Mouse (Mus musculus): ENCODE results near the gene 4933427D14Rik. TPM values are rescaled to one million over a fixed set of nuclear protein-coding genes. Genes with fewer than 3 reads are reported as not detected.

4933427D14Rik gene
- total RNA-seq (2017) = 28.3 and 40.3 TPM in 2 replicates

GRCm38 (mm10) chr11:72207204-72207833 lies at the start of gene 4933427D14Rik, which contains the start of gene Txndc17:
4933427D14Rik (minus strand) TSS chr11:72207459.
Txndc17 (plus strand) TSS chr11:72207547.
- ATAC-seq (replicated peaks in 1 of 2; ENCODE audit: insufficient read depth in 1 of 2, low FRiP score in 2 of 2, low TSS enrichment in 1 of 2, low read depth in 1 of 2, poor library complexity in 2 of 2, severe bottlenecking in 2 of 2) = peak; percentile 93 to 94

GRCm38 (mm10) chr11:72256441-72256840 lies 49.2 kb upstream of the 4933427D14Rik start:
- ATAC-seq (replicated peaks in 1 of 2; ENCODE audit: insufficient read depth in 1 of 2, low FRiP score in 2 of 2, low TSS enrichment in 1 of 2, low read depth in 1 of 2, poor library complexity in 2 of 2, severe bottlenecking in 2 of 2) = no peak

- no peak for ATAC-seq (replicated peaks in 1 of 2; ENCODE audit: insufficient read depth in 1 of 2, low FRiP score in 2 of 2, low TSS enrichment in 1 of 2, low read depth in 1 of 2, poor library complexity in 2 of 2, severe bottlenecking in 2 of 2)
Observed at GRCm38 (mm10) chr11:72255629-72256028, 48.4 kb upstream of the 4933427D14Rik start.

- no peak for ATAC-seq (replicated peaks in 1 of 2; ENCODE audit: insufficient read depth in 1 of 2, low FRiP score in 2 of 2, low TSS enrichment in 1 of 2, low read depth in 1 of 2, poor library complexity in 2 of 2, severe bottlenecking in 2 of 2)
Observed at GRCm38 (mm10) chr11:72245196-72245753, 38.0 kb upstream of the 4933427D14Rik start.

GRCm38 (mm10) chr11:72240062-72240860 lies 33.0 kb upstream of the 4933427D14Rik start:
- no peak for ATAC-seq (replicated peaks in 1 of 2; ENCODE audit: insufficient read depth in 1 of 2, low FRiP score in 2 of 2, low TSS enrichment in 1 of 2, low read depth in 1 of 2, poor library complexity in 2 of 2, severe bottlenecking in 2 of 2)

- no peak for ATAC-seq (replicated peaks in 1 of 2; ENCODE audit: insufficient read depth in 1 of 2, low FRiP score in 2 of 2, low TSS enrichment in 1 of 2, low read depth in 1 of 2, poor library complexity in 2 of 2, severe bottlenecking in 2 of 2)
Observed at GRCm38 (mm10) chr11:72234013-72234412, 26.8 kb upstream of the 4933427D14Rik start.

GRCm38 (mm10) chr11:72232991-72233390 lies 25.7 kb upstream of the 4933427D14Rik start:
- no peak for ATAC-seq (replicated peaks in 1 of 2; ENCODE audit: insufficient read depth in 1 of 2, low FRiP score in 2 of 2, low TSS enrichment in 1 of 2, low read depth in 1 of 2, poor library complexity in 2 of 2, severe bottlenecking in 2 of 2)

- no peak for ATAC-seq (replicated peaks in 1 of 2; ENCODE audit: insufficient read depth in 1 of 2, low FRiP score in 2 of 2, low TSS enrichment in 1 of 2, low read depth in 1 of 2, poor library complexity in 2 of 2, severe bottlenecking in 2 of 2)
Observed at GRCm38 (mm10) chr11:72232068-72232467, 24.8 kb upstream of the 4933427D14Rik start.

- ATAC-seq (replicated peaks in 1 of 2; ENCODE audit: insufficient read depth in 1 of 2, low FRiP score in 2 of 2, low TSS enrichment in 1 of 2, low read depth in 1 of 2, poor library complexity in 2 of 2, severe bottlenecking in 2 of 2) = no peak
Observed at GRCm38 (mm10) chr11:72228513-72228912, 21.3 kb upstream of the 4933427D14Rik start.

- ATAC-seq (replicated peaks in 1 of 2; ENCODE audit: insufficient read depth in 1 of 2, low FRiP score in 2 of 2, low TSS enrichment in 1 of 2, low read depth in 1 of 2, poor library complexity in 2 of 2, severe bottlenecking in 2 of 2) = no peak
Observed at GRCm38 (mm10) chr11:72226901-72227300, 19.6 kb upstream of the 4933427D14Rik start.

- no peak for ATAC-seq (replicated peaks in 1 of 2; ENCODE audit: insufficient read depth in 1 of 2, low FRiP score in 2 of 2, low TSS enrichment in 1 of 2, low read depth in 1 of 2, poor library complexity in 2 of 2, severe bottlenecking in 2 of 2)
Observed at GRCm38 (mm10) chr11:72226020-72226791, 18.9 kb upstream of the 4933427D14Rik start.

- peak; percentile 75 to 79 for ATAC-seq (replicated peaks in 1 of 2; ENCODE audit: insufficient read depth in 1 of 2, low FRiP score in 2 of 2, low TSS enrichment in 1 of 2, low read depth in 1 of 2, poor library complexity in 2 of 2, severe bottlenecking in 2 of 2)
Observed at GRCm38 (mm10) chr11:72224865-72225264, 17.6 kb upstream of the 4933427D14Rik start.

GRCm38 (mm10) chr11:72223414-72223813 lies 16.2 kb upstream of the 4933427D14Rik start:
- ATAC-seq (replicated peaks in 1 of 2; ENCODE audit: insufficient read depth in 1 of 2, low FRiP score in 2 of 2, low TSS enrichment in 1 of 2, low read depth in 1 of 2, poor library complexity in 2 of 2, severe bottlenecking in 2 of 2) = no peak

GRCm38 (mm10) chr11:72221278-72221677 lies 14.0 kb upstream of the 4933427D14Rik start:
- ATAC-seq (replicated peaks in 1 of 2; ENCODE audit: insufficient read depth in 1 of 2, low FRiP score in 2 of 2, low TSS enrichment in 1 of 2, low read depth in 1 of 2, poor library complexity in 2 of 2, severe bottlenecking in 2 of 2) = peak; percentile 77 to 85; a peak in 3 of 4 replicates

- no peak for ATAC-seq (replicated peaks in 1 of 2; ENCODE audit: insufficient read depth in 1 of 2, low FRiP score in 2 of 2, low TSS enrichment in 1 of 2, low read depth in 1 of 2, poor library complexity in 2 of 2, severe bottlenecking in 2 of 2)
Observed at GRCm38 (mm10) chr11:72217116-72217515, 9.9 kb upstream of the 4933427D14Rik start.

- ATAC-seq (replicated peaks in 1 of 2; ENCODE audit: insufficient read depth in 1 of 2, low FRiP score in 2 of 2, low TSS enrichment in 1 of 2, low read depth in 1 of 2, poor library complexity in 2 of 2, severe bottlenecking in 2 of 2) = peak; percentile 60 to 69
Observed at GRCm38 (mm10) chr11:72215410-72215797, 8.1 kb upstream of the 4933427D14Rik start, which contains the start of gene Med31. Med31 (minus strand) TSS chr11:72215592.

- ATAC-seq (replicated peaks in 1 of 2; ENCODE audit: insufficient read depth in 1 of 2, low FRiP score in 2 of 2, low TSS enrichment in 1 of 2, low read depth in 1 of 2, poor library complexity in 2 of 2, severe bottlenecking in 2 of 2) = peak; percentile 91 to 92
Observed at GRCm38 (mm10) chr11:72214591-72215409, 7.5 kb upstream of the 4933427D14Rik start.

All from hematopoietic stem cell, adult 5-6 weeks (primary cell).